In the genomic region with DNA sequence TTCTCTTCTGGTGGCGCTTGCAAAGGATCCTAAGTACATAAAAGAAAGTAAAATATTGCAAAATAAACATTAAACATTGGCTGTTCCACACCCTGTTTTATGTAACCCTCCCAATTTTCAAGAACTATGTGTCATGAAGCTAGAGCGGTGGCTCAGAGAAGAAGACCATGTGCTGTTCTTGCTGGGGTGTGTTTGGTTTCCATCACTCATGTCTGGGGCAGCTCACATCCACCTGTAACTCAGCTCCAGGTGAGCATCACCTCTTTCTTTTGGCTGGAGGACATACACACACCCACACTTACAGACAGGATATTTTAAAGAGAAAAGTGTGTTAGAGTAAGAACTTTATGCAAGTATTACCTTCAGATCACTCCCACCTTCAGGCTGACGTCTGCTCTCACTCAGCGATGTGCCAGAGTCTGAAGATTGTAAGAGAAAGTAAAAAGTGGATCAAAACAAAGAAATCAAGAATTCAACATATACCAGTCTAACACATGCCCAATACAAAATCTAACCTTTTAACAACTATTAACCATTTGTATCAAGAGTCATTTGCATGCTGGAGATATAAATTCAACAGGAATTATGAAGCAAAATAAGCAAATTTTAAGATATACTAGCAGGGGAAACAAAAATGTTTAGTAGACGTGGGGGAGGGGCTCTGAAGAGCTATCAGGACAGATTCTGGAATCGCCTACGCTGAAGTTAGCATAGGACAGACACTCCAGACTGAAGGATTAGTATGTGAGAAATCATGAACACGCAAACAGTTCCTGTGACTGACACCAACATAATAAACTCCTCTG, we compare ENCODE assay signal across 36 mouse cellular contexts.
"Had no signal": no experiment of that assay in that cellular context is flagged by ENCODE, and none has a peak within 500 bp of the region (broad histone marks: within the 10 kb centered on the region; RNA-seq: fewer than 3 reads in every experiment).

No protein-coding gene starts in this region.

- H3K9ac ChIP-seq: heart, embryonic 12.5 days; heart, embryonic 13.5 days; heart, embryonic 15.5 days; hindbrain, embryonic 12.5 days; hindbrain, embryonic 13.5 days; hindbrain, embryonic 14.5 days; hindbrain, embryonic 15.5 days; intestine, embryonic 15.5 days; kidney, embryonic 15.5 days had no signal

- H3K27ac ChIP-seq: heart, embryonic 10.5 days; heart, embryonic 13.5 days; heart, embryonic 15.5 days; hindbrain, embryonic 10.5 days; hindbrain, embryonic 12.5 days; hindbrain, embryonic 13.5 days; hindbrain, embryonic 14.5 days; hindbrain, embryonic 15.5 days; hindbrain, postnatal 0 days; intestine, embryonic 15.5 days; kidney, embryonic 15.5 days; kidney, postnatal 0 days; layer of hippocampus, adult 2 months; left cerebral cortex, adult 2 months had no signal

- H3K27me3 ChIP-seq: heart, embryonic 12.5 days; heart, embryonic 13.5 days; heart, embryonic 15.5 days; hindbrain, embryonic 12.5 days; hindbrain, embryonic 13.5 days; hindbrain, embryonic 15.5 days; intestine, embryonic 15.5 days; kidney, embryonic 15.5 days had no signal

- H3K4me1 ChIP-seq: heart, embryonic 10.5 days; heart, embryonic 12.5 days; heart, embryonic 13.5 days; heart, embryonic 15.5 days; hindbrain, embryonic 10.5 days; hindbrain, embryonic 12.5 days; hindbrain, embryonic 13.5 days; hindbrain, embryonic 15.5 days; intestine, embryonic 15.5 days; kidney, embryonic 15.5 days had no signal

- H3K4me3 ChIP-seq: heart, embryonic 10.5 days; heart, embryonic 12.5 days; heart, embryonic 13.5 days; heart, embryonic 15.5 days; hindbrain, embryonic 10.5 days; hindbrain, embryonic 12.5 days; hindbrain, embryonic 13.5 days; hindbrain, embryonic 15.5 days; intestine, embryonic 15.5 days; kidney, embryonic 15.5 days; layer of hippocampus, adult 2 months; left cerebral cortex, adult 2 months had no signal

- H3K9me3 ChIP-seq: heart, embryonic 10.5 days; heart, embryonic 12.5 days; heart, embryonic 13.5 days; heart, embryonic 15.5 days; hindbrain, embryonic 10.5 days; hindbrain, embryonic 12.5 days; hindbrain, embryonic 13.5 days; hindbrain, embryonic 15.5 days; intestine, embryonic 15.5 days; kidney, embryonic 15.5 days had no signal

- DNase-seq: heart, postnatal 10 days; heart, postnatal 14 days; heart, postnatal 36 days; heart, postnatal 4 days; kidney, adult 11 months; kidney, adult 18-20 months; kidney, adult 2 months; kidney, adult 8-10 months; kidney, adult 9 months; kidney, postnatal 10 days; kidney, postnatal 14 days; kidney, postnatal 25 days; kidney, postnatal 36 days; kidney, postnatal 4 days; layer of hippocampus, adult 9-11 months; layer of hippocampus, postnatal 36 days had no signal

- H3K4me2 ChIP-seq: heart, embryonic 11.5 days; heart, embryonic 12.5 days; heart, embryonic 13.5 days; heart, embryonic 15.5 days; hindbrain, embryonic 12.5 days; hindbrain, embryonic 13.5 days; hindbrain, embryonic 14.5 days; hindbrain, embryonic 15.5 days; intestine, embryonic 15.5 days; kidney, embryonic 15.5 days had no signal

- ATAC-seq: hindbrain, embryonic 16.5 days; hindbrain, postnatal 0 days; inflammation-experienced regulatory T-cells, adult 6 months; intestine, embryonic 15.5 days; intestine, embryonic 16.5 days; intestine, postnatal 0 days had no signal
